Mouse (Mus musculus) ES-E14 (cell line): ENCODE data around the gene Zswim9.
"Not testable (repeated sequence)": the region's sequence is repeated elsewhere in the genome, so short reads cannot be mapped to it uniquely, and the experiment has no call there.

ENCODE experiments used
- CHD2 ChIP-seq: IDR thresholded peaks from 2 replicates; pipeline ENCODE4 v1.6.1; 2014; ENCODE audit warnings: mild to moderate bottlenecking, low read depth, low read length, inconsistent platforms
- HCFC1 ChIP-seq: IDR thresholded peaks from 2 replicates; pipeline ENCODE4 v1.6.1; 2012; ENCODE audit warnings: low read length, inconsistent platforms, borderline replicate concordance; ENCODE audit not compliant: insufficient read depth
- MAFK ChIP-seq: IDR thresholded peaks from 2 replicates; pipeline ENCODE4 v1.6.1; 2014; ENCODE audit warnings: mild to moderate bottlenecking, low read depth, low read length, inconsistent platforms; ENCODE audit not compliant: insufficient read depth
- ZC3H11A ChIP-seq: IDR thresholded peaks from 2 replicates; pipeline ENCODE4 v1.6.1; 2012; ENCODE audit warnings: low read depth, mild to moderate bottlenecking, inconsistent platforms, low read length, borderline replicate concordance
- ZNF384 ChIP-seq: IDR thresholded peaks from 2 replicates; pipeline ENCODE4 v1.6.1; 2012; ENCODE audit warnings: low read depth, low read length, inconsistent platforms

DNA sequence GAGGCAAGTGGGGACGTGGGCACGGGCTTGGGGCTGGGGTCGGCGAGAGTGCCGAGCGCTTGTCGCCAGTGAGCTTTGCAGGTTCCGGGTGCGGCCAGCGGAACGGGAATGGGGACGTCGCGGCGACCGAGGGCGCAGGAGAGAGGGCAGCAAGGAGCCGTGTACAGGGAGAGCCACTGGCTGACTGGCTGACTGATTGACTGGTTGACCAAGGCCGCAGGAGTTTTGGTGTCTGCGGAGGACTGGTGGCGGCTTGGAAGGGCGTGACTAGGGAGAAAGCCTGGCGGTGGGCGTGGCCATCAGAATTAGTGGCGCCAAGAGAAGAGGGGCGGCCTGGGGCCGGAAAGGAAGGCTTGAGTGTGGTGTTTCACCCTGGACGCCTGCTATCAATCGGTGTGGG, 436 bp upstream of the Zswim9 start:
- TF ChIP-seq CHD2, ZC3H11A, HCFC1, MAFK, ZNF384: not testable (repeated sequence)
